Mouse (Mus musculus): ENCODE measurements around the gene Gm11985. TPM values are rescaled to one million over a fixed set of nuclear protein-coding genes. Genes with fewer than 3 reads are reported as not detected.

Gm11985 gene
- polyA plus RNA-seq, 1 experiment from 2014 or later, result not detected

- H3K9ac ChIP-seq, result no peak overlapping the region
- H3K4me1 ChIP-seq, result no peaks in the 10 kb centered on the region
- H3K4me2 ChIP-seq, result no peak overlapping the region
- ATAC-seq (ENCODE audit: borderline replicate concordance, extremely low read depth, low FRiP score, low TSS enrichment), result no peak
- 68% methylated on average over 7 of the region's 7 CpGs for WGBS
- no peaks in the 10 kb centered on the region for H3K27me3 ChIP-seq
- no peak overlapping the region for H3K4me3 ChIP-seq
- H3K27ac ChIP-seq, result no peak overlapping the region
- H3K36me3 ChIP-seq, result no peaks in the 10 kb centered on the region
- no peaks in the 10 kb centered on the region for H3K9me3 ChIP-seq
Observed at GRCm38 (mm10) chr11:7149471-7149870, 38.9 kb downstream of the Gm11985 start.

DNA sequence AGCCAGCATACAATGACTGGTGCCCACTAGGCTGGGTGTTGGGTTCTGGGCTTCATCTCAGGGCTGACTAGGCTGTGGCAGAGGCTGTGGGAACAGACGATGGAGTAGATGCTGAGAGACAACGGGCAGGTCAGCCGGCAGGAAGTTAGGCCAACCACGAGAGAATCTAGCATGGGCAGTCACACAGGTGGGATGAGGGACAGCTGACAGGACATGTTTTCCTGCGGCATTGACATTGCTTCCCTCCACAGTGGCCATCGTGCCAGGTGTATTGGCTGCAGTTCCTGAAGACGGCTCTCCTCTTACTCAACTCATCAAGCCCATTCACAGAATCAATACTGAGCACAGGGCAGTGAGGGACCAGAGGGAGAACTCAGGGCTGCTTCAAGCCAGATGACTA is 40.4 kb downstream of the Gm11985 start:
- WGBS, result 90% methylated on average over 7 of the region's 7 CpGs
- no peaks in the 10 kb centered on the region for H3K9me3 ChIP-seq
- no peaks in the 10 kb centered on the region for H3K36me3 ChIP-seq
- no peak overlapping the region for H3K9ac ChIP-seq
- H3K4me1 ChIP-seq, result no peaks in the 10 kb centered on the region; the same call in 1 of the 2 replicates
- ATAC-seq (ENCODE audit: borderline replicate concordance, extremely low read depth, low FRiP score, low TSS enrichment), result no peak
- no peak overlapping the region for H3K4me3 ChIP-seq
- no peak overlapping the region for H3K27ac ChIP-seq
- no peaks in the 10 kb centered on the region for H3K27me3 ChIP-seq
- H3K4me2 ChIP-seq, result no peak overlapping the region

- no peaks in the 10 kb centered on the region for H3K36me3 ChIP-seq
- H3K4me2 ChIP-seq, result no peak overlapping the region
- H3K27ac ChIP-seq, result no peak overlapping the region
- peaks cover 4% of the 10 kb centered on the region for H3K4me1 ChIP-seq
- 79% methylated on average over 8 of the region's 8 CpGs for WGBS
- H3K9ac ChIP-seq, result no peak overlapping the region
- no peak for ATAC-seq (ENCODE audit: borderline replicate concordance, extremely low read depth, low FRiP score, low TSS enrichment)
- no peak overlapping the region for H3K4me3 ChIP-seq
- H3K27me3 ChIP-seq, result no peaks in the 10 kb centered on the region
- H3K9me3 ChIP-seq, result no peaks in the 10 kb centered on the region
Observed at GRCm38 (mm10) chr11:7147536-7147935, 40.8 kb downstream of the Gm11985 start.

- Histone ChIP-seq H3K9me3 (no peaks in the 10 kb centered on the region), H3K36me3 (no peaks in the 10 kb centered on the region), H3K9ac (no peak overlapping the region), H3K4me2 (no peak overlapping the region), H3K27me3 (no peaks in the 10 kb centered on the region), H3K4me1 (peaks cover 13% of the 10 kb centered on the region), H3K27ac (no peak overlapping the region), H3K4me3 (no peak overlapping the region)
- WGBS, result 37% methylated on average over 4 of the region's 4 CpGs
- no peak for ATAC-seq (ENCODE audit: borderline replicate concordance, extremely low read depth, low FRiP score, low TSS enrichment)
Observed at GRCm38 (mm10) chr11:7145221-7145620, 43.1 kb downstream of the Gm11985 start.

DNA sequence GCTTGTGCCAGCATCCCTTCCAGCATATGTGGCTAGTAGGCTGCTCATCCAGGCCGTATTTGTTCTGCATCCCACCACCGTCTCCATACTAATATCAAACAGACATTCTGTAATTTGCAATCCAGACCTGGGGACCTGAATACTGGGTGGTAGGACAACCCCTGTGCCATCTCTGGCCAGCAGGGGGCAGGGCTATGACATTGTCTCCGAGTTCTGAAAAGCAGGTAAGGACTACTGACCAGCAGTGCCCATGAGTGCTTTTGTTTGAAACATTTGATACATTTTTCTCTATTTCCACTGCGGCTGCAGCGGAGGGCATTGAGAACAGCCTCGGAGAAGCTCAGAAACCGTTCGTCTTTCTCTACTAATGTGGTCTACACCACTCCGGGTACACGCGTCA is 44.0 kb downstream of the Gm11985 start:
- H3K4me2 ChIP-seq, result no peak overlapping the region
- peaks cover 13% of the 10 kb centered on the region for H3K4me1 ChIP-seq
- no peak overlapping the region for H3K9ac ChIP-seq
- no peak overlapping the region for H3K4me3 ChIP-seq
- H3K9me3 ChIP-seq, result no peaks in the 10 kb centered on the region
- H3K27ac ChIP-seq, result no peak overlapping the region
- WGBS, result 84% methylated on average over 11 of the region's 11 CpGs
- no peaks in the 10 kb centered on the region for H3K36me3 ChIP-seq
- no peaks in the 10 kb centered on the region for H3K27me3 ChIP-seq
- ATAC-seq (ENCODE audit: borderline replicate concordance, extremely low read depth, low FRiP score, low TSS enrichment), result no peak

DNA sequence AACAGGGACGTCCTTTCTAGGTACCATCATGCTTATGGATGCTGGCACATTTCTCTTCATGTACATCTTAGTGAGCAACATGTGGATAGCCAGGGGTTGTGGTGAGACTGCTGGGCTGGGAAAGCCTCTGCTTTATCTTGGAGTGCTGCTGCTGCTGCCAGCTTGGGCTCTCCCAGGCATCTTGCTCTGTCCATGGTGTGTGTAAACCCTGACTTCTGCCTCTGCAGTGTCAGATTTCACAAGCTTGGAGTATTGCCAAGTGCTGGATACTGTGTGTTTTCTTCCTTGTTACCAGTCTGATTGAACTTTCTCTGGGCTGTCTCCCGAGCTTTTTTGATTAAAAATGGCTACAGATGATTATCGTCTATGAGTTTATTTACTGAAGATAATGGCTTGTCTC is 45.6 kb downstream of the Gm11985 start:
- H3K4me3 ChIP-seq, result no peak overlapping the region
- no peaks in the 10 kb centered on the region for H3K9me3 ChIP-seq
- no peaks in the 10 kb centered on the region for H3K27me3 ChIP-seq
- WGBS, result 16% methylated on average over 3 of the region's 3 CpGs
- peak; percentile 77; the same call in 1 of the 2 replicates for ATAC-seq (ENCODE audit: borderline replicate concordance, extremely low read depth, low FRiP score, low TSS enrichment)
- no peak overlapping the region for H3K4me2 ChIP-seq
- no peak overlapping the region for H3K9ac ChIP-seq
- H3K27ac ChIP-seq, result no peak overlapping the region
- peaks cover 13% of the 10 kb centered on the region for H3K4me1 ChIP-seq
- H3K36me3 ChIP-seq, result no peaks in the 10 kb centered on the region

- no peaks in the 10 kb centered on the region for H3K9me3 ChIP-seq
- H3K4me1 ChIP-seq, result peaks cover 24% of the 10 kb centered on the region
- no peak for ATAC-seq (ENCODE audit: borderline replicate concordance, extremely low read depth, low FRiP score, low TSS enrichment)
- 88% methylated on average over 3 of the region's 3 CpGs for WGBS
- H3K27ac ChIP-seq, result no peak overlapping the region
- H3K4me3 ChIP-seq, result no peak overlapping the region
- H3K4me2 ChIP-seq, result no peak overlapping the region
- no peak overlapping the region for H3K9ac ChIP-seq
- H3K36me3 ChIP-seq, result no peaks in the 10 kb centered on the region
- no peaks in the 10 kb centered on the region for H3K27me3 ChIP-seq
Observed at GRCm38 (mm10) chr11:7140449-7140848, 47.9 kb downstream of the Gm11985 start.

DNA sequence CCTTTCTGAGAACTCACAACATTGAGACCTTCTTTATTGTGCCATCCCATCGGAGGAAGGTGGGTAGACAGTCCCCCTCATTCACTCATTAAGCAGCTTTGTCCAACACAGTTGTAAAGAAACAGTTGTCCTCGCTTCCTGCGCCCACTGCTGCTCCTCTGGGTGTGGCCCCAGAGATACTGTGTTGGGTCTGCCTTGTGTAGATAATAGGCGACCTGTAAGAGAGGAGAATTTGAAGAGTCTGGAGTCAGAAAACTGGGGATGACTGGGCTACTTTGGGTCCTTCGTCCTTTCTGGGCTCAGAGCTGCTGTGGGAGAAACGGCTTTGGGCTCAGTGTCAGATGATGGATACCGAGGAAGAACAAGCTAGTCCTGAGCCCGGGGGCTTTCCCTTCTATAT is 50.0 kb downstream of the Gm11985 start:
- no peaks in the 10 kb centered on the region for H3K27me3 ChIP-seq
- H3K36me3 ChIP-seq, result no peaks in the 10 kb centered on the region
- no peaks in the 10 kb centered on the region for H3K9me3 ChIP-seq
- no peak overlapping the region for H3K4me3 ChIP-seq
- no peak overlapping the region for H3K27ac ChIP-seq
- 85% methylated on average over 8 of the region's 8 CpGs for WGBS
- no peak overlapping the region for H3K4me2 ChIP-seq
- no peak for ATAC-seq (ENCODE audit: borderline replicate concordance, extremely low read depth, low FRiP score, low TSS enrichment)
- H3K9ac ChIP-seq, result no peak overlapping the region
- H3K4me1 ChIP-seq, result peaks cover 24% of the 10 kb centered on the region

DNA sequence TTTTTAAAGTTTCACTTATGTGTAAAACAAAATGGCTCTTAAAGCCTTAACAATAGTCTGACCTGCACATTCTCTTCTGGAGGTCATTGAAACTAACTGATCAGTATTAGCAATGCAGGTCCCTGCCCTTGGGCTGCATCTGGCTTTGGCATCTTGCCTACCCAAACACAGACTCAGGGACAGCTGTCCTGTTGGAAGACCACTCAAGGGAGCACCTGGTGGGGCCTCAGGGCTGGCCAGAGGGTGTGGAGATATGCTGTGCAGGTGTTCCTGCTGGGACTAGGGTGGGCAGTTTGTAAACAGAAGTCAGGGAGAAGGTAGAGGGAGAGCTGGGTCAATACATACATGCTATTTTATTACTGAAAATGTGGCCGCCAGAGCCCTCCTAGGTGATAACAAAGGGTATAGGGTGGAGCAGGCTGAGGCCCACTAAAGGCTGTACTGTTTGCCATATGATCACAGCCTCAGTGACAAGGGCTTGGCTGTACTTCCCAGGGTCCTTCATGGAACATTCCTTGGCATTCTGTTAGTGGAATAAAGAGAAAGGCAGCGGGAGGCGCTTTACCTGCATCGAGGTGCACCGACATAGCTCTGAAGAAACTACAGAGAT is 52.0 kb downstream of the Gm11985 start:
- H3K27ac ChIP-seq, result 0 out of 2 replicates have a peak overlapping the region, but pooled peaks have one; percentile 27
- no peaks in the 10 kb centered on the region for H3K27me3 ChIP-seq
- no peak overlapping the region for H3K4me2 ChIP-seq
- no peak overlapping the region for H3K4me3 ChIP-seq
- H3K4me1 ChIP-seq, result peaks cover 11% of the 10 kb centered on the region
- no peaks in the 10 kb centered on the region for H3K9me3 ChIP-seq
- H3K9ac ChIP-seq, result no peak overlapping the region
- peak; percentile 58 for ATAC-seq (ENCODE audit: borderline replicate concordance, extremely low read depth, low FRiP score, low TSS enrichment)
- WGBS, result 75% methylated on average over 5 of the region's 5 CpGs
- no peaks in the 10 kb centered on the region for H3K36me3 ChIP-seq

GRCm38 (mm10) chr11:7135763-7136162 is 52.6 kb downstream of the Gm11985 start:
- Histone ChIP-seq H3K4me3 (no peak overlapping the region), H3K27ac (0 out of 2 replicates have a peak overlapping the region, but pooled peaks have one; percentile 15), H3K4me1 (peaks cover 11% of the 10 kb centered on the region), H3K4me2 (no peak overlapping the region), H3K9me3 (no peaks in the 10 kb centered on the region), H3K27me3 (no peaks in the 10 kb centered on the region), H3K9ac (no peak overlapping the region), H3K36me3 (no peaks in the 10 kb centered on the region)
- ATAC-seq (ENCODE audit: borderline replicate concordance, extremely low read depth, low FRiP score, low TSS enrichment), result no peak
- WGBS, result 77% methylated on average over 9 of the region's 9 CpGs

- Histone ChIP-seq H3K9ac (no peak overlapping the region), H3K9me3 (no peaks in the 10 kb centered on the region), H3K27ac (0 out of 2 replicates have a peak overlapping the region, but pooled peaks have one; percentile 15), H3K4me2 (no peak overlapping the region), H3K27me3 (no peaks in the 10 kb centered on the region), H3K4me3 (no peak overlapping the region), H3K4me1 (peaks cover 15% of the 10 kb centered on the region), H3K36me3 (no peaks in the 10 kb centered on the region)
- ATAC-seq (ENCODE audit: borderline replicate concordance, extremely low read depth, low FRiP score, low TSS enrichment), result no peak
- WGBS, result 49% methylated on average over 6 of the region's 6 CpGs
Observed at GRCm38 (mm10) chr11:7135301-7135700, 53.1 kb downstream of the Gm11985 start.

GRCm38 (mm10) chr11:7134319-7134718 is 54.0 kb downstream of the Gm11985 start:
- 69% methylated on average over 5 of the region's 5 CpGs for WGBS
- ATAC-seq (ENCODE audit: borderline replicate concordance, extremely low read depth, low FRiP score, low TSS enrichment), result no peak
- H3K36me3 ChIP-seq, result no peaks in the 10 kb centered on the region

GRCm38 (mm10) chr11:7133736-7134135 is 54.6 kb downstream of the Gm11985 start:
- 76% methylated on average over 5 of the region's 5 CpGs for WGBS
- H3K4me3 ChIP-seq, result no peak overlapping the region
- no peaks in the 10 kb centered on the region for H3K27me3 ChIP-seq
- peaks cover 22% of the 10 kb centered on the region for H3K4me1 ChIP-seq
- no peaks in the 10 kb centered on the region for H3K9me3 ChIP-seq
- H3K9ac ChIP-seq, result no peak overlapping the region
- no peak for ATAC-seq (ENCODE audit: borderline replicate concordance, extremely low read depth, low FRiP score, low TSS enrichment)
- no peak overlapping the region for H3K27ac ChIP-seq
- H3K4me2 ChIP-seq, result no peak overlapping the region
- H3K36me3 ChIP-seq, result no peaks in the 10 kb centered on the region

More at GRCm38 (mm10) chr11:7134319-7134718, 54.0 kb downstream of the Gm11985 start:
- Histone ChIP-seq H3K4me1 (peaks cover 21% of the 10 kb centered on the region), H3K4me3 (no peak overlapping the region), H3K9ac (no peak overlapping the region), H3K9me3 (no peaks in the 10 kb centered on the region), H3K4me2 (no peak overlapping the region), H3K27ac (no peak overlapping the region), H3K27me3 (no peaks in the 10 kb centered on the region)

All from lung, embryonic 15.5 days (tissue).